Mouse (Mus musculus) midbrain, embryonic 15.5 days (tissue): ENCODE data around the gene Asb10. TPM values are rescaled to one million over a fixed set of nuclear protein-coding genes. Genes with fewer than 3 reads are reported as not detected.
"Not testable (repeated sequence)": the region's sequence is repeated elsewhere in the genome, so short reads cannot be mapped to it uniquely, and the experiment has no call there.

Experiments
- ATAC-seq: fragments of 200-750 bp; cut with Nextera tagmentation; replicated peaks from 2 replicates; pipeline ENCODE4 v1.8.0; 2017; ENCODE audit warnings: moderate TSS enrichment
- H3K27ac ChIP-seq: fragments of 300-500 bp; sonication (generic); 2 replicates; pipeline ENCODE4 v1.5.1; 2015; ENCODE audit warnings: mild to moderate bottlenecking, inconsistent platforms
- H3K27me3 ChIP-seq: fragments of 300-500 bp; sonication (generic); replicated peaks from 2 replicates; pipeline ENCODE4 v1.6.1; 2015; ENCODE audit warnings: inconsistent platforms
- H3K36me3 ChIP-seq: fragments of 300-500 bp; sonication (generic); replicated peaks from 2 replicates; pipeline ENCODE4 v1.6.1; 2015; ENCODE audit warnings: inconsistent platforms
- H3K4me1 ChIP-seq: fragments of 300-500 bp; sonication (generic); 2 replicates; pipeline ENCODE4 v1.6.1; 2015; ENCODE audit warnings: inconsistent platforms
- H3K4me2 ChIP-seq: fragments of 300-500 bp; sonication (generic); 2 replicates; pipeline ENCODE4 v1.6.1; 2015; ENCODE audit warnings: inconsistent platforms, mild to moderate bottlenecking, moderate library complexity
- H3K4me3 ChIP-seq: fragments of 300-500 bp; sonication (generic); 2 replicates; pipeline ENCODE4 v1.5.1; 2015; ENCODE audit warnings: mild to moderate bottlenecking, inconsistent platforms
- H3K9ac ChIP-seq: fragments of 300-500 bp; sonication (generic); 2 replicates; pipeline ENCODE4 v1.6.1; 2015; ENCODE audit warnings: mild to moderate bottlenecking, inconsistent platforms
- H3K9me3 ChIP-seq: fragments of 300-500 bp; sonication (generic); 2 replicates; pipeline ENCODE4 v1.6.1; 2016; ENCODE audit warnings: inconsistent platforms
- WGBS: fragments of 180-500 bp; shearing (Covaris S2); methylation state at CpG from one replicate; pipeline ENCODE4 v1.1.7; 2015; ENCODE audit warnings: mixed read lengths; 5-methylcytosine and 5-hydroxymethylcytosine counted together
- polyA plus RNA-seq: library from polyadenylated mRNA; unstranded; fragments of >200 nt; fragmentation: Nextera tagmentation; extraction: Ambion mirVana; gene quantifications from 2 replicates; pipeline ENCODE4 v1.2.1, GENCODE M21; 2015

Gene Asb10
- polyA plus RNA-seq, 1 experiment from 2014 or later: 0.06 TPM

DNA sequence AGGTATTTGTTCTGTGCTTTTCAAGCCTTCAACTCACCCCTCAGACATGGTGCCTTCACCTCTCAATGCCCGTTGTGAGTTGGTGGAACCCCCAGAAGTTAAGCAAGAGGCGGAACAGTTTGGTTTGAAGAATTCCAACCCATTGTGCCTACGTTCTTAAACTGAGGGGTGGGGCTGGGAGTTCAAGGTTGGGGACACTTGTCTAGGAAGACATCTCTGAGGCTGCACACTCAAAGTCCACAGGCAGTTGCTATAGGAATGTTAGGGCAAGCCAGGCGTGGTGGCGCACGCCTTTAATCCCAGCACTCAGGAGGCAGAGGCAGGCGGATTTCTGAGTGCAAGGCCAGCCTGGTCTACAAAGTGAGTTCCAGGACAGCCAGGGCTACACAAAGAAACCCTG, 14.6 kb upstream of the Asb10 start:
- 88% methylated on average over 7 of the region's 7 CpGs for WGBS
- H3K4me1 ChIP-seq: peaks cover 11% of the 10 kb centered on the region
- ATAC-seq, H3K27ac ChIP-seq, H3K9me3 ChIP-seq, H3K4me3 ChIP-seq, H3K27me3 ChIP-seq, H3K9ac ChIP-seq, H3K36me3 ChIP-seq, H3K4me2 ChIP-seq: not testable (repeated sequence)

DNA sequence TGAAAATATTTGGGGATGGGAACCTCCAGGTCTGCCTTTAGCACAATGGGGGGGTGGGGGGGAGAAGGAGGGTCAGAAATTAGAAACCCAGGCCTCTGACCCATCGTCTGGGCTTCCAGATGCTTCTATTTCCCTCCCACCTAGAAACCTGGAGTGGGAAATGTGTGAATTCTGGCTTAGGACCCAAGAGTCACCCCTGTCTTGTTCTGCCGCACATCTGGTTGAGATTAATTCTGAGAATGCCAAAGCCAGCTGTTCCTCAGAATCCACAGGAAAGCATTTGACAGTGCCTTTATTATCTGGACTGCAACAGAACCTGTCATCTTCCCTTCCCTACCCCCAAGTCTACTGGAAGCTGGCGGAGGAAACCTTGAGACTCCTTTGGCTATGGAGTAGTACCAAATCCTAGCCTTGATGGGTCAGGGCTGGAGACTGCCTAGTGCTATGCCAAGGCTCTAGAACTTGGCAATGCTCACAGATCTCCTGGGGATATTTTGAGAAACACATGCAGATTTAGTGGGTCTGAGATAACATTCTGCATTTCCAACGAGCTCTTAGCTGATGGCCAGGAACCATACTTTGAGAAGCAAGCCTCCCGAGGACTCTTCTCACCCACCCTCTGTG, 13.0 kb upstream of the Asb10 start:
- no peak for ATAC-seq
- no peak overlapping the region for H3K27ac ChIP-seq
- H3K9ac ChIP-seq: no peak overlapping the region
- 77% methylated on average over 5 of the region's 5 CpGs for WGBS
- H3K4me3 ChIP-seq: no peak overlapping the region
- H3K36me3 ChIP-seq: no peaks in the 10 kb centered on the region
- H3K9me3 ChIP-seq: no peaks in the 10 kb centered on the region
- H3K4me1 ChIP-seq: peaks cover 11% of the 10 kb centered on the region
- H3K27me3 ChIP-seq: 0 out of 2 replicates have a peak, but pooled peaks cover 3% of the 10 kb centered on the region
- no peak overlapping the region for H3K4me2 ChIP-seq

DNA sequence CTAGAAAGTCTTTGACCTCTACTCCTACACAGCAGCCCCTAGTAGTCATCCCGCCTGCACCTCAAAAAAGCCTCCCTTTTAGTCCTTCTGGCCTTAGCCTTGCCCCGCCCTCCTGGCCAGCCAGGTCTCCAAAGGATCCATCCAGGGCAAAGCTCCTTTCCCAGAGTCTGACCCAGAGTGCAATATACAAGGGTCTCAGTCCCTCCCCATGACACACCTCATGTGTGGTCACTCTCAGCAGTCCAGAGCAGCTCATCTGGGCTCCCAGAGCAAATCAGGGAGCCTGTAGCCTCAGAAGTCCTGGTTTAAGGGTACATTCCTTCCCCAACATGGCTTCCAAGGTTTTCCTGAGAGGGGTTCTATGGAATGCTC, 10.5 kb upstream of the Asb10 start:
- no peak overlapping the region for H3K4me3 ChIP-seq
- ATAC-seq: peak; percentile 35; the same call in 1 of the 2 replicates
- peaks cover 11% of the 10 kb centered on the region for H3K4me1 ChIP-seq
- no peaks in the 10 kb centered on the region for H3K36me3 ChIP-seq
- no peak overlapping the region for H3K9ac ChIP-seq
- H3K27ac ChIP-seq: no peak overlapping the region
- H3K27me3 ChIP-seq: 0 out of 2 replicates have a peak, but pooled peaks cover 3% of the 10 kb centered on the region
- no peaks in the 10 kb centered on the region for H3K9me3 ChIP-seq
- H3K4me2 ChIP-seq: peak overlapping the region; percentile 41
- WGBS: 39% methylated on average over 2 of the region's 2 CpGs

DNA sequence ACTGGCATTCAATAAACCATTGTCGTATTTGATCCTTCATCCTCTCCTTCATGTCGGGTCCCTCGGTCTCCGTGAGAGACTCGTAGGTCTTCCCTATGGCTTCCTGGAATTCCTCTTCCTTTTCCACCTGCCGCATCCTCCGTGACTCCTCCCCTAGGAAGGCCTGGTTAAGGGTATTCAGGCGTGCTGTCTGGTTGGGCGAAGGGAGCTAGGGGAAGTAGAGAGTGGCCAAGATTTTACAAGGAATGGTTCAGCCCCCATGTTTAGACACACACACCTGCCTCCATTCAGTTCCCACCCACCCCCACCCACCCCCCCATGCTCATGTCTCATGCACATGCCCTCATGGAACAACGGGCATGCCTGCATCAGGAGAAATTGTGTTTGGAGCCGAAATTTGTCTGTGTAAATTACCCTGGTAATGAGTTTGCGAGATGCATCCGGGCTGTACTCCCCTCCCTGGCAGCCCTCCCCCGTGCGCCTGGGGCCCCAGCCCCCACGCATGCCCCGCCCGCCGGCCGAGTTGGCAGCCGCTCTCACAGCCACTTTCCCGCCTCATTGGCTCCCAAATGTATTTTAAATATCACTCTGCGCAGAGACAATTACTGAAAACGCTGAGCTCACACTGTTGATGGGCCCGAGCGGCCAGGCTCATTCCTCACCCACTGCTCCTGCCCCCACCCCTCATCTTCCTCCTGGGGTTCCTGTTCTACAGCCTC, 10.0 kb upstream of the Asb10 start:
- peak; percentile 63 for ATAC-seq
- Histone ChIP-seq H3K9me3 (no peaks in the 10 kb centered on the region), H3K36me3 (no peaks in the 10 kb centered on the region), H3K27me3 (0 out of 2 replicates have a peak, but pooled peaks cover under 1% of the 10 kb centered on the region), H3K27ac (no peak overlapping the region), H3K4me1 (peaks cover 11% of the 10 kb centered on the region), H3K9ac (no peak overlapping the region), H3K4me3 (no peak overlapping the region), H3K4me2 (peak overlapping the region; percentile 41)
- WGBS: 30% methylated on average over 26 of the region's 26 CpGs

DNA sequence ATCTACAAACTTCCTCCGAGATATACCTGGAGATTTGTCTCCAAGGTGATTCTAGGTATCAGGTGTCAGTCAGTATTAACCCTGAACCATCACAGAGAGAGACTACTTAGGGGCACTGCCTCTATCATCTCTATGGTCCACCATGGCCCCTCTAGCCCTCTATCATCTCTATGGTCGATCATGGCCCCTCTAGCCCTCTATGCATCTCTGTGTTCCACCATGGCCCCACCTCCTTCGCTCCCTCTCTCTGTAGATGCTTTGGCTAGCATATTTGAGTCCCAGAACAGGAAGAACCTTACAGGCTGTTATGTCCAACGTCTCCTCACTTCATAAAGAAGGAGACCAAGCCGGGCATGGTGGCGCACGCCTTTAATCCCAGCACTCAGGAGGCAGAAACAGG, 1.9 kb upstream of the Asb10 start:
- Histone ChIP-seq H3K27me3 (no peaks in the 10 kb centered on the region), H3K4me2 (no peak overlapping the region), H3K4me1 (no peaks in the 10 kb centered on the region), H3K9ac (no peak overlapping the region), H3K9me3 (no peaks in the 10 kb centered on the region), H3K36me3 (no peaks in the 10 kb centered on the region), H3K4me3 (no peak overlapping the region), H3K27ac (no peak overlapping the region)
- 75% methylated on average over 7 of the region's 7 CpGs for WGBS
- no peak for ATAC-seq

DNA sequence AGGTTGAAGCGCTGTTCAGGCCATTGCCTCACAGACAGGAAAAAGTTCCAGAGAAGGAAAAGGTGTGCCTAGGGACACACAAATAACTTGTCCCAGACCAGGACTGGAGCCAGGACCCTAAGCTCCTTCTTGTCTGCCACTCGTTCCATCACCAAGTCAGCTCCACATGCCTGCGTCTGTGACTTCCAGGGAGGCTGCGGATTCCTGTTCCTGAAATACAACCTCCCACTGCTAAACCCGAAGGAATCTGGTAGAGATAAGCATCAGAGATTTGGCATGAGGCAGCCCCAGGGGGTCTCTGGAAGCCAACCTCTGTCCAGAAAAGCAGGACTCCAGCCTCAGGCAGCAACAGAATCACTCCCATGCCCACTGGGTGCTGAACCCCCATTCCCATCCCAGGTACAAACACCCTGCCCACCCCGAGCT, 379 bp upstream of the Asb10 start:
- H3K9ac ChIP-seq: no peak overlapping the region
- no peak for ATAC-seq
- H3K4me2 ChIP-seq: no peak overlapping the region
- H3K9me3 ChIP-seq: no peaks in the 10 kb centered on the region
- H3K4me3 ChIP-seq: no peak overlapping the region
- 54% methylated on average over 6 of the region's 6 CpGs for WGBS
- H3K27me3 ChIP-seq: no peaks in the 10 kb centered on the region
- no peaks in the 10 kb centered on the region for H3K36me3 ChIP-seq
- no peaks in the 10 kb centered on the region for H3K4me1 ChIP-seq
- no peak overlapping the region for H3K27ac ChIP-seq

DNA sequence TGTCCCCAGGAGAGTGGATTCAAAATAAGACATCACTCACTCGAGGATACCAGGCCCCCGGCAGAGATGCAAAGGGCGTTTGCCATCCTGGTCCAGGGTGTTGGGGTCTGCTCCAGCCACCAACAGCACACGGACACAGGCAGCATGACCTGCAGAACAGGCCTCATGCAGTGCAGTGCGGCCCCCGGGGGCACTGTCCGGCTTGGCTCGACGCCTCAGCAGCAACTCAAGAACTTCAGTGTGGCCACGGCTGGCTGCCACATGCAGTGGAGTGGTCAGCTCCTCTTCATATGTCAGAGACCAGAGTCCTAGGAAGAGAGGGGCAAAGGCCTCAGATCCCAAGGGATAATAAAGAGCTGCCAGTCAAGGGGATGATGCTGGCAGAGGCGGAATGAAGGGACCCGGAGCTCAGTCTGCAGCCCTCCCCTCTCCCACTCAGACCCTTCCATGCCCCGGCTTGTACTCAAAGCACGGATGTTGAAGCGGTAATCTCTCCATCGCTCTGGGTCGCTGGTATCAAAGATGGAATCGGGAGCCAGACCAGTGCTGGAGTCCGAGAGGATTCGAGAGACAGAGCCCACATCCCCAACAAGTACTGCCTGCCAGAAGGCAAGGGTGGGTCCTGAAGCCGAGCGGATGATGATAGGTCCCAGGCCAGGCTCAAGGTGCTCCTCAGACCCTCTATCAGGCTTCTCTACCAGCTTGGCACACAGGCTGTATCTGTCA, 1.0 kb downstream of the Asb10 start:
- no peaks in the 10 kb centered on the region for H3K4me1 ChIP-seq
- H3K27me3 ChIP-seq: no peaks in the 10 kb centered on the region
- WGBS: 84% methylated on average over 22 of the region's 22 CpGs
- no peak for ATAC-seq
- H3K4me3 ChIP-seq: no peak overlapping the region
- no peak overlapping the region for H3K27ac ChIP-seq
- H3K9ac ChIP-seq: no peak overlapping the region
- no peaks in the 10 kb centered on the region for H3K36me3 ChIP-seq
- H3K9me3 ChIP-seq: no peaks in the 10 kb centered on the region
- no peak overlapping the region for H3K4me2 ChIP-seq

DNA sequence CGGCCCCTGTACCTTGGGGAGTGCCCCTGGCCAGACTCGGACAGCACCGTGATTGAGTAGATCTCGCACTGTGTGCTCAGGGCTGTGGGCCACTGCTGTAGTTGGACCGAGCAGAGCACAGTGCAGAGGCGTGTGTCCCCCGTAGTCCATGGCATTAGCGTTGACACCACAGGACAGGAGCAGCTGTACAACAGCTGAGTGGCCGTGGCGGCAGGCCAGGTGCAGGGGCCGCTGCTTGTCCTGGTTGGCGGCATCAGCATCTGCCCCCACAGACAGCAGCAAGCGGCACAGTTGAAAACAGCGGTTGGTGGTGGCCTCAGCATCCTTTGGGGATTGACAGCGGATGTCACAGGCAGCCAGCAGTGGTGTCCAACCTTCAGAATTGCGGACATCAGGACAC, 3.2 kb downstream of the Asb10 start:
- Histone ChIP-seq H3K4me1 (no peaks in the 10 kb centered on the region), H3K9me3 (no peaks in the 10 kb centered on the region), H3K36me3 (no peaks in the 10 kb centered on the region), H3K27ac (no peak overlapping the region), H3K9ac (no peak overlapping the region), H3K4me2 (no peak overlapping the region), H3K4me3 (no peak overlapping the region), H3K27me3 (no peaks in the 10 kb centered on the region)
- ATAC-seq: no peak
- 67% methylated on average over 16 of the region's 16 CpGs for WGBS

DNA sequence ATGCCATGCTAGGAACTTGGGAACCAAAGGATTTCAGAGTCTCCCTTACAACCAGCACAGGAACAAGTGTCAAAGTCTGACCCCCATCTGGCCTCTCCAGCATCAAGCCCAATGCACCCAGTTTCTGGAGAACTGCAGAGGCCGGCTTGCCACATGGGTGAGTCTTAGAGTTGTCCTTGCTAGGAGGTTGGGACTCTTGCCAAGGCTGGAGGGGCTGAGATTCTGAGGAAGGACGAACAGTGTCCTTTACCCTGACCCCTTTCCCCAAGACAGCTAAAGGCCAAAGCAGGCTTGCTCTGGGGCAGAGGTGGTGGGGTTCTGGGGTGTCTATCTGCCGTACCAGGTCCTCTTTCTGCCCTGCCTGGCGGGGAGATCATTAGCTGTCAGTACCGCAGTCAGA, 4.3 kb downstream of the Asb10 start:
- Histone ChIP-seq H3K4me3 (no peak overlapping the region), H3K9ac (no peak overlapping the region), H3K36me3 (no peaks in the 10 kb centered on the region), H3K4me2 (no peak overlapping the region), H3K9me3 (no peaks in the 10 kb centered on the region), H3K27ac (no peak overlapping the region), H3K4me1 (no peaks in the 10 kb centered on the region), H3K27me3 (no peaks in the 10 kb centered on the region)
- WGBS: 74% methylated on average over 5 of the region's 5 CpGs
- ATAC-seq: no peak

DNA sequence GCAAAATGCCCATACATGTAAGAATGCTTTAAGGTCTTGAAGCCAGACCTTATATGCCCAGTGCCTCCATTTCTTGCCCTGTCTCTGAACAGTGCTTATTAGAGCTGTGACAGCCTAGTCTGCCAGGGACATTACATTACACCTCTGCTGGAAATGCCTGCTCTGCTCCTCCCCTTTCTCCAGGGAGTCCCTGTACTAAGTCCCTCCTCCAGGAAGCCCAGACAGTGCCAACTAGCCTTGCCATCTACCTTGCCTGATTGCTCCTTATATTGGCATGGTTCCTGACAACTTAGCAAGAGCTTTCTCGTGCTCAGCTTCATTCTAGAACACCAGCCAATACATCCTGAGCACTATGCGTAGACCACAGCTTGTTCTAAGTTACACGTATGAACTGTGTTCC, 5.0 kb downstream of the Asb10 start:
- Histone ChIP-seq H3K9ac (no peak overlapping the region), H3K9me3 (no peaks in the 10 kb centered on the region), H3K4me1 (no peaks in the 10 kb centered on the region), H3K4me2 (no peak overlapping the region), H3K4me3 (no peak overlapping the region), H3K36me3 (no peaks in the 10 kb centered on the region), H3K27ac (no peak overlapping the region), H3K27me3 (no peaks in the 10 kb centered on the region; the same call in 1 of the 2 replicates)
- WGBS: 90% methylated on average over 3 of the region's 3 CpGs
- ATAC-seq: no peak

DNA sequence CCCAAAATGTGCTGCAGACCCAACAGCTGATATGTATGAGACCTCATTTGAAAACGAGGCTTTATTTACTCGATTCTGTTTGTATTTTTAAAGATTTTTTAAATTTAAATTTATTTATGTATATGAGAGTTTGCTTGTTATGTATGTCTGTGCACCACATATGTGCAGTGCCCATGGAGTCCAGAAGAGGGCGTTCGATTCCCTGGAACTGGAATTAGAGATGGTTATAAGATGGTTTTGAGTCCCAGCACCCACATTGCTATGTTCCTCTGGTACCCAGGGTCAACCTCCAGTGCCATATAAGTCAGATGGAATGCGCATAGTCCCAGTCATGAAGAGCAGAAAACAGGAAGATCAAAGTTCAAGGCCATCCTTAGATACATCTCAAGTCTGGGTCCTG, 6.5 kb downstream of the Asb10 start:
- H3K9me3 ChIP-seq: no peaks in the 10 kb centered on the region
- no peaks in the 10 kb centered on the region for H3K4me1 ChIP-seq
- ATAC-seq: no peak
- H3K9ac ChIP-seq: no peak overlapping the region
- peaks cover 6% of the 10 kb centered on the region for H3K27me3 ChIP-seq
- 46% methylated on average over 5 of the region's 5 CpGs for WGBS
- no peaks in the 10 kb centered on the region for H3K36me3 ChIP-seq
- H3K4me2 ChIP-seq: no peak overlapping the region
- H3K27ac ChIP-seq: no peak overlapping the region
- H3K4me3 ChIP-seq: no peak overlapping the region

DNA sequence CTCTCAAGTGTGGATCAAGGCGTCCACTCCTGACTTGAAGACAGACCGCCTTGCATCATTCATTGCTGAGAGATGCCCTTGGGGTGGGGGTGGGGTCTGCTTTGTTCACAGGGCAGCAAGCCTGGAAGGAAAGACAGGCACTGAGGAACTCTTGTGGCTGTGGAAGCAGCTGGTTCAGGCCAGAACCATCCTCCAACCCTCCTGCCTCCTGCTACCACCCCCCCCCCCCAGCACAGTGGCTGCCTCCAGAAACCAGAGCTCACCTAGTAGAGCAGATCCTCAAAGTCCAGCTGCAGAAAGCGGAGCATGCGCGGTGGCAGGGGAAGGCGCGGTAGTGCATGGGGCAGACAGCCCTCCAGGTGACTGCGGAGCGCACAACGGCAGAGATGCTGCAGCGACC, 7.4 kb downstream of the Asb10 start:
- ATAC-seq: no peak
- no peaks in the 10 kb centered on the region for H3K36me3 ChIP-seq
- no peaks in the 10 kb centered on the region for H3K9me3 ChIP-seq
- H3K4me3 ChIP-seq: no peak overlapping the region
- no peak overlapping the region for H3K4me2 ChIP-seq
- 57% methylated on average over 11 of the region's 11 CpGs for WGBS
- no peak overlapping the region for H3K9ac ChIP-seq
- no peak overlapping the region for H3K27ac ChIP-seq
- peaks cover 15% of the 10 kb centered on the region for H3K27me3 ChIP-seq
- no peaks in the 10 kb centered on the region for H3K4me1 ChIP-seq
